Mouse (Mus musculus): ENCODE results near the gene Mgat3. TPM values are rescaled to one million over a fixed set of nuclear protein-coding genes. Genes with fewer than 3 reads are reported as not detected.

Mgat3 gene
- polyA plus RNA-seq, 1 experiment from 2014 or later: 10.7 TPM

DNA sequence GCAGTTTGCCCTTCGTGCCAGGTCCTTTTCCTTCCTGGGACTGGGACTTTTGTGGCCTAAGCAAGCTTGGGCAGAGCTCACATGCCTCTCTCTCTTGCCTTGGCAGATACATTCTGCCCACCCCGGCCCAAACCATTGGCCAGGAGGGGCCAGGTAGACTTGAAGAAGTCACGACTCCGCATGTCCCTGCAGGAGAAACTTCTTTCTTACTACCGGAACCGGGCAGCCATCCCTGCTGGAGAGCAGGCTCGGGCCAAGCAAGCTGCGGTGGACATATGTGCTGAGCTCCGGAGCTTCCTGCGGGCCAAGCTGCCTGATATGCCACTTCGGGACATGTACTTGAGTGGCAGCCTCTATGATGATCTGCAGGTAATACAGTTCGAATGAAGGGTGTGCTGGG lies 74.6 kb downstream of the Mgat3 start:
- ATAC-seq (replicated peaks): no peak
- no peak overlapping the region for H3K27ac ChIP-seq (replicated peaks)
- H3K9me3 ChIP-seq: no peaks in the 10 kb centered on the region
- no peaks in the 10 kb centered on the region for H3K4me1 ChIP-seq
- no peak overlapping the region for H3K4me3 ChIP-seq
- no peaks in the 10 kb centered on the region for H3K27me3 ChIP-seq
- 94% methylated on average over 12 of the region's 12 CpGs for WGBS
- no peak overlapping the region for H3K9ac ChIP-seq (replicated peaks)
- H3K36me3 ChIP-seq: peaks cover 74% of the 10 kb centered on the region
- H3K4me2 ChIP-seq (replicated peaks): no peak overlapping the region

DNA sequence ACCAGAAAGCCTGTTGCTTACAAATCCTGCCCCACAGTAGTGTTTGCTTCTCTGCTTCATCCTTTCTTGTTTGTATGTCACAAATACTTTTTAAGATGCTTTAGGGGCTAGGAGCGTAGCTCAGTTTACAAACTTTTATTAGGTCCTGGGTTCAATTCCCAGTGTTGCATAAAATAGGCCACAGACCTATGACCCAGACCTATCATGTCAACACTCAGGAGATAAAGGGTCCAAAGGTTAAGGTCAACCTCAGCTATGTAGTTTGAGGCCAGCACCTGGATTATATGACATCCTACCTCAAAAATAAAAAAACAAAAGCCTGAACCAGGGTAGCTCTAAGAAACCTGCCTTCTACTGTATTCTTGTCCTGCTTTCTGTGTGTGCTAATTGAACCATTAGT lies 75.1 kb downstream of the Mgat3 start:
- no peaks in the 10 kb centered on the region for H3K9me3 ChIP-seq
- peaks cover 71% of the 10 kb centered on the region for H3K36me3 ChIP-seq
- H3K4me2 ChIP-seq (replicated peaks): no peak overlapping the region
- WGBS: 82% methylated on average over 1 of the region's 1 CpGs
- H3K4me3 ChIP-seq: no peak overlapping the region
- no peak overlapping the region for H3K27ac ChIP-seq (replicated peaks)
- no peak overlapping the region for H3K9ac ChIP-seq (replicated peaks)
- ATAC-seq (replicated peaks): no peak
- 0 out of 2 replicates have a peak, but pooled peaks cover under 1% of the 10 kb centered on the region for H3K4me1 ChIP-seq
- no peaks in the 10 kb centered on the region for H3K27me3 ChIP-seq

GRCm38 (mm10) chr15:80249672-80250071 lies 76.2 kb downstream of the Mgat3 start:
- WGBS: 92% methylated on average over 10 of the region's 10 CpGs

DNA sequence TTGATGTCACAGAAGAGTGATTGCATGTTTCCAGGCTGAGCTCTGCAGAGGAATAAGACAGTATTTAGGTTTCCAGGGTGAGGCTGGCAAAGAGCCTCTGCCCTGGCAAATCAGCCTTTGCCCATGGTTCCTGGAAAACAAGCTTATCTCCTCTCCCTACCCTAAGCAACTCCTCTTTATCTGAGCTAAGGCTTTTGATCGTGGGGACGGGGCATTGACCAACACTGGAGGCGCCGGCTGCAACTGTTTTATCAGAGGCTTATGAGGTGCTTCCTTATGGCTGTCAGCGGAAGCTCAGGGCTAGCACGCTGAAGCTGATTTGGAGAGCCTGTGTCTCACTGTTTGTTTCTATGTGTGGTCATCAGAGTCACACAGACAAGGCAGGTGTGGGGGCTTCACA lies 77.1 kb downstream of the Mgat3 start:
- H3K4me1 ChIP-seq: peaks cover 10% of the 10 kb centered on the region
- H3K4me2 ChIP-seq (replicated peaks): no peak overlapping the region
- H3K36me3 ChIP-seq: peaks cover 60% of the 10 kb centered on the region
- WGBS: 96% methylated on average over 6 of the region's 6 CpGs
- no peak overlapping the region for H3K9ac ChIP-seq (replicated peaks)
- H3K9me3 ChIP-seq: no peaks in the 10 kb centered on the region
- no peak overlapping the region for H3K27ac ChIP-seq (replicated peaks)
- no peaks in the 10 kb centered on the region for H3K27me3 ChIP-seq
- no peak overlapping the region for H3K4me3 ChIP-seq
- ATAC-seq (replicated peaks): no peak

More at GRCm38 (mm10) chr15:80249672-80250071, 76.2 kb downstream of the Mgat3 start:
- H3K4me3 ChIP-seq: no peak overlapping the region
- no peaks in the 10 kb centered on the region for H3K9me3 ChIP-seq
- no peak overlapping the region for H3K4me2 ChIP-seq (replicated peaks)
- H3K27me3 ChIP-seq: no peaks in the 10 kb centered on the region
- H3K9ac ChIP-seq (replicated peaks): no peak overlapping the region
- ATAC-seq (replicated peaks): no peak
- H3K4me1 ChIP-seq: peaks cover 10% of the 10 kb centered on the region
- H3K36me3 ChIP-seq: peaks cover 61% of the 10 kb centered on the region
- no peak overlapping the region for H3K27ac ChIP-seq (replicated peaks)

DNA sequence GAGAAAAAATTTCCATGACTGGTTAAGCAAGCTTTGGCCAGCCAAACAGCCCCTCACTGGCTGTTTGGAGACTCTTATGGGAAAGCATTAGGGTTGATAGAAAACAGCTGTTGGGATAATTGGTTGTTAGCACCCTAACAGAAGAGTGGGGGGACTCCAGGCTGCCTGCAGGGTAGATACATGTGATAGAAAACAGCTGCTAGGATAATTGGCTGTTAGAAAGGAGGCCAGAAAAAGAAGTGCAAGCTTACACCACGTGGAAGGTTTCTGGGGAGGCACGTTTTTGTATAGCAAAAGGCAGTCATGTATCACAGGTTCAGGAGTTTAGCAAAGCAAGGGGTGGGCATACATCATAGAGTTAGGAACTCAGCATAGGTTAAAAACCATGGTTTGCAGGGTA lies 80.0 kb downstream of the Mgat3 start:
- Histone ChIP-seq H3K4me1 (peaks cover 32% of the 10 kb centered on the region), H3K9ac (replicated peaks) (no peak overlapping the region), H3K27ac (replicated peaks) (peak overlapping the region; percentile 99; the same call in 1 of the 2 replicates), H3K27me3 (no peaks in the 10 kb centered on the region), H3K4me3 (no peak overlapping the region), H3K9me3 (no peaks in the 10 kb centered on the region), H3K4me2 (replicated peaks) (no peak overlapping the region), H3K36me3 (peaks cover 53% of the 10 kb centered on the region)
- 25% methylated on average over 2 of the region's 2 CpGs for WGBS
- no peak for ATAC-seq (replicated peaks)

DNA sequence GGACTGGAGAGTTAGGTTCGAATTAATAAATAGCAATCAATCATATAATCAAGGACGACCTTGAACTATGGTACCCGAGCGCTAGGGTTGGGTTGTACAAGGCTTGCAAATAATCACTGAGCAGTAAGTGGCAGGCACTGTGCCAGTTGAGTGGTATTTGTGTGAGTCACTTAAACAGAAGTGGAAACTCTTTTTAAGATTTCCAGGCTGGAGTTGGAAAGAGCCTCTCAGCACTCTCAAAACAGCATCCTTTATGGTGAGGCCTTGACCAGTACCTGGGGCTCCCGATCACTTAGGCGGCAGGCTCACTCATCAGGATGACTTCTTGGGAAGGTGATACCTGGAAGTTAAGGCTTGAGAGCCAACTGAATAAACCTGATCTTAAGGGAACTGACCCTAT lies 80.7 kb downstream of the Mgat3 start:
- H3K4me3 ChIP-seq: peak overlapping the region; percentile 98
- peak overlapping the region; percentile 70 for H3K9ac ChIP-seq (replicated peaks)
- peaks cover 49% of the 10 kb centered on the region for H3K36me3 ChIP-seq
- peaks cover 35% of the 10 kb centered on the region for H3K4me1 ChIP-seq
- H3K4me2 ChIP-seq (replicated peaks): peak overlapping the region; percentile 92
- no peak for ATAC-seq (replicated peaks)
- H3K9me3 ChIP-seq: no peaks in the 10 kb centered on the region
- H3K27me3 ChIP-seq: no peaks in the 10 kb centered on the region
- WGBS: 52% methylated on average over 6 of the region's 6 CpGs
- peak overlapping the region; percentile 99 for H3K27ac ChIP-seq (replicated peaks)

- ATAC-seq (replicated peaks): peak; percentile 97
- H3K36me3 ChIP-seq: peaks cover 49% of the 10 kb centered on the region
- peak within 1 kb of the TSS; percentile 100 for H3K9ac ChIP-seq (replicated peaks)
These were observed 81.5 kb downstream of the Mgat3 start, which contains the start of gene Atf4 for GRCm38 (mm10) chr15:80254847-80255645. TSS of gene Atf4 (plus strand) at chr15:80255184.

DNA sequence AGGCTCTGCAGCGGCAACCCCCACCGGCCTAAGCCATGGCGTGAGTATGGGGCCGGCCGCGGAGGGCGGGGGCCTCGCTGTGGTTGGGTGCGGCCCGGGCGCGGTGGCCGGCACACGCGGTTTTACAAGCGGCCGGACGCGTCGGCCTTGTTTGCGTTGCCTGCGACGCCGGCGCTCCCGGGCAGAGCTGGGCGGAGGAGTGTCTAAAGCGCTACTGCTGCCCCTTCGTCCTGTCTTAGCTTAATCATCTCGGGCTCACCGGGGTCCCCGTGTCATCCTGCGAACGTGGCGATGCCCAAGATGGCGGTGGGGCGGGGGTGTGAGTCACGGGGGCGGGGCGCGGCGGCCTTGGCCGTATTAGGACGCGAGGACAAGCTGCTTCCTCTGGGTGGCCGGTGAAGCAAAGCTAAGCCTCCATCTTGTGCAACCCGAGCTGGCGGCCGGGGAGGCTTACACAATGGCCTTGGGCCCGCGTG lies 82.2 kb downstream of the Mgat3 start:
- H3K36me3 ChIP-seq: peaks cover 45% of the 10 kb centered on the region
- ATAC-seq (replicated peaks): peak; percentile 15
- peak overlapping the region; percentile 98 for H3K4me3 ChIP-seq
- peak overlapping the region; percentile 99 for H3K27ac ChIP-seq (replicated peaks)
- peak overlapping the region; percentile 100 for H3K9ac ChIP-seq (replicated peaks)
- peaks cover 39% of the 10 kb centered on the region for H3K4me1 ChIP-seq
- H3K27me3 ChIP-seq: no peaks in the 10 kb centered on the region
- peak overlapping the region; percentile 92 for H3K4me2 ChIP-seq (replicated peaks)
- under 1% methylated on average over 51 of the region's 51 CpGs for WGBS
- no peaks in the 10 kb centered on the region for H3K9me3 ChIP-seq

More at GRCm38 (mm10) chr15:80254847-80255645, 81.5 kb downstream of the Mgat3 start, which contains the start of gene Atf4:
- WGBS: under 1% methylated on average over 62 of the region's 62 CpGs
- Histone ChIP-seq H3K4me2 (replicated peaks) (peak within 1 kb of the TSS; percentile 92), H3K9me3 (no peaks in the 10 kb centered on the region), H3K27ac (replicated peaks) (peak within 1 kb of the TSS; percentile 99), H3K4me3 (peak within 1 kb of the TSS; percentile 98), H3K27me3 (no peaks in the 10 kb centered on the region), H3K4me1 (peaks cover 35% of the 10 kb centered on the region)

GRCm38 (mm10) chr15:80256242-80256641 lies 82.7 kb downstream of the Mgat3 start:
- ATAC-seq (replicated peaks): no peak
- WGBS: 12% methylated on average over 16 of the region's 16 CpGs
- Histone ChIP-seq H3K4me2 (replicated peaks) (peak overlapping the region; percentile 92), H3K27ac (replicated peaks) (peak overlapping the region; percentile 99), H3K27me3 (no peaks in the 10 kb centered on the region), H3K4me1 (peaks cover 39% of the 10 kb centered on the region), H3K9me3 (no peaks in the 10 kb centered on the region), H3K4me3 (peak overlapping the region; percentile 98), H3K36me3 (peaks cover 39% of the 10 kb centered on the region), H3K9ac (replicated peaks) (peak overlapping the region; percentile 100)

- peak overlapping the region; percentile 100 for H3K9ac ChIP-seq (replicated peaks)
- peaks cover 39% of the 10 kb centered on the region for H3K4me1 ChIP-seq
- WGBS: 64% methylated on average over 12 of the region's 12 CpGs
- peak overlapping the region; percentile 92 for H3K4me2 ChIP-seq (replicated peaks)
- H3K27ac ChIP-seq (replicated peaks): peak overlapping the region; percentile 99
- no peaks in the 10 kb centered on the region for H3K27me3 ChIP-seq
- H3K36me3 ChIP-seq: peaks cover 38% of the 10 kb centered on the region
- ATAC-seq (replicated peaks): no peak
- H3K4me3 ChIP-seq: peak overlapping the region; percentile 98
- no peaks in the 10 kb centered on the region for H3K9me3 ChIP-seq
These were observed 83.4 kb downstream of the Mgat3 start for GRCm38 (mm10) chr15:80256656-80257601.

DNA sequence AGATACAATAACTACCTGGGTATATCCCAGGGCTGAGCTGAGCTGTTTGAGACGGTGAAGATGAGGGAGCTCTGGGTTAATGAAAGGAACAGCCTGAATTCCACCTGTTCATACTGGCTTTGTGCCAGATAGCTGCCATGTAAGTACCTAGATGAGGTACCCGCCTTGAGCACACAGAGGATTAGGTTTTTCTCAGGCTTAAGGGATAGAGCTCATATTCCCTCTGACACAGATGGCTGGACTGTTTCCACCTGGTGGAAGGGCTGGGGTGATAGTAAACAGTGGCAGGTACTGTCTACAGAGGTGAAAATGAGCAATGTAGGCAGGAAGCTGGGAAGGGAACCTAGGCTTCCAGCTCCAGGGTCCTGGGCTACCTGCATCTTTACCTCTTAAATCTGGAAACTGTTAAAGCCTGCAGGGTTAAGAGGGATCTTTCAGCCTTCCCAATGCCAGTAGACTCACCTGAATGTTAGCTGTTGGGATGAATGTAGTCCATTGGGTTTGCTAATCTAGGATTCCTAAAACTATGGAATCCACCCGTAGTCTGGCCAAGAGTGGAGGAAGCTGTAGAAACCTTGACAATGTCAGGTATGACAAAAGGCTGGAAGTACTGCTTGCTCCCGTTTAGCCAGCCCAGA lies 84.2 kb downstream of the Mgat3 start:
- H3K36me3 ChIP-seq: peaks cover 34% of the 10 kb centered on the region
- ATAC-seq (replicated peaks): no peak
- H3K27ac ChIP-seq (replicated peaks): peak overlapping the region; percentile 99
- H3K4me3 ChIP-seq: peak overlapping the region; percentile 16
- H3K4me1 ChIP-seq: peaks cover 41% of the 10 kb centered on the region
- peak overlapping the region; percentile 100 for H3K9ac ChIP-seq (replicated peaks)
- H3K4me2 ChIP-seq (replicated peaks): peak overlapping the region; percentile 92
- H3K9me3 ChIP-seq: no peaks in the 10 kb centered on the region
- WGBS: 24% methylated on average over 4 of the region's 4 CpGs
- H3K27me3 ChIP-seq: no peaks in the 10 kb centered on the region

Measured in forebrain, embryonic 15.5 days (tissue).